Mouse (Mus musculus) forebrain, embryonic 16.5 days (tissue): Measurements from ENCODE around the gene Neurl4. TPM values are rescaled to one million over a fixed set of nuclear protein-coding genes. Genes with fewer than 3 reads are reported as not detected.

Experiments
- ATAC-seq: fragments of 200-750 bp; cut with Nextera tagmentation; 2 replicates; pipeline ENCODE4 v1.8.0; 2017; ENCODE audit warnings: mild to moderate bottlenecking, moderate library complexity
- H3K27ac ChIP-seq: fragments of 300-500 bp; sonication (generic); 2 replicates; pipeline ENCODE4 v1.5.1; 2014; ENCODE audit warnings: low read length, control low read depth
- H3K27me3 ChIP-seq: fragments of 300-500 bp; sonication (generic); replicated peaks from 2 replicates; pipeline ENCODE4 v1.6.1; 2014; ENCODE audit warnings: low read length; ENCODE audit not compliant: control insufficient read depth, insufficient read depth
- H3K36me3 ChIP-seq: fragments of 300-500 bp; sonication (generic); 2 replicates; pipeline ENCODE4 v1.6.1; 2014; ENCODE audit not compliant: control insufficient read depth, insufficient read depth
- H3K4me1 ChIP-seq: fragments of 300-500 bp; sonication (generic); replicated peaks from 2 replicates; pipeline ENCODE4 v1.6.1; 2014; ENCODE audit warnings: low read length; ENCODE audit not compliant: control insufficient read depth, insufficient read depth
- H3K4me2 ChIP-seq: fragments of 300-500 bp; sonication (generic); 2 replicates; pipeline ENCODE4 v1.6.1; 2014; ENCODE audit warnings: mild to moderate bottlenecking, low read length, control low read depth
- H3K4me3 ChIP-seq: fragments of 300-500 bp; sonication (generic); replicated peaks from 2 replicates; pipeline ENCODE4 v1.5.1; 2014; ENCODE audit warnings: mild to moderate bottlenecking, low read length, control low read depth
- H3K9ac ChIP-seq: fragments of 300-500 bp; sonication (generic); replicated peaks from 2 replicates; pipeline ENCODE4 v1.6.1; 2014; ENCODE audit warnings: low read depth, low read length, control low read depth
- H3K9me3 ChIP-seq: fragments of 300-500 bp; sonication (generic); 2 replicates; pipeline ENCODE4 v1.6.1; 2016; ENCODE audit warnings: low read length; ENCODE audit not compliant: control insufficient read depth
- WGBS: fragments of 180-500 bp; shearing (Covaris S2); extraction: QIAGEN DNeasy Blood & Tissue Kit; methylation state at CpG from one replicate; pipeline ENCODE4 v1.1.7; 2014; 5-methylcytosine and 5-hydroxymethylcytosine counted together
- polyA plus RNA-seq: library from polyadenylated mRNA; unstranded; fragments of >200 nt; fragmentation: Nextera tagmentation; extraction: Ambion mirVana; gene quantifications from 2 replicates; pipeline ENCODE4 v1.2.1, GENCODE M21; 2015

The Neurl4 gene
- polyA plus RNA-seq, 1 experiment from 2014 or later: 21.5 TPM

GRCm38 (mm10) chr11:69939181-69939580, 38.3 kb downstream of the Neurl4 start:
- Histone ChIP-seq H3K27ac (no peak overlapping the region), H3K27me3 (peaks cover 13% of the 10 kb centered on the region), H3K9ac (no peak overlapping the region), H3K4me2 (no peak overlapping the region), H3K4me1 (peaks cover 19% of the 10 kb centered on the region), H3K36me3 (no peaks in the 10 kb centered on the region), H3K9me3 (no peaks in the 10 kb centered on the region), H3K4me3 (no peak overlapping the region)
- 66% methylated on average over 5 of the region's 5 CpGs for WGBS
- ATAC-seq: no peak

DNA sequence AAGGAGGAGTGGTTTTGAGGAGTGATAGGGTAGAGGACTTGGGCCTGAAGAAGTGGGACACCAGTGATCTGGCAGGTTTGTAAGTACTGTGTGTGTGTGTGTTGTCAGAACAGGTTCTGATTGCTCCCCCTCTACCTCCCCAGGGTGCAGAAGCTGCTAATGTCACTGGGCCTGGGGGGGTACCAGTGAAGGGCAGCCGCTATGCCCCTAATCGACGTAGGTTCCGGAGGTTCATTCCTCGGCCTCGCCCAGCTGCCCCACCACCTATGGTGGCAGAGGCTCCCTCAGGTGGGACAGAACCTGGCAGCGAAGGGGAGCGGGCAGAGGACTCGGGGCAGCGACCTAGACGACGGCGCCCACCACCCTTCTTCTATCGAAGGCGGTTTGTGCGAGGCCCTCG, 38.9 kb downstream of the Neurl4 start:
- H3K36me3 ChIP-seq: no peaks in the 10 kb centered on the region
- H3K9me3 ChIP-seq: no peaks in the 10 kb centered on the region
- no peak overlapping the region for H3K4me3 ChIP-seq
- WGBS: 94% methylated on average over 17 of the region's 17 CpGs
- H3K27ac ChIP-seq: no peak overlapping the region
- peaks cover 15% of the 10 kb centered on the region for H3K4me1 ChIP-seq
- no peak for ATAC-seq
- H3K27me3 ChIP-seq: peaks cover 13% of the 10 kb centered on the region
- H3K4me2 ChIP-seq: no peak overlapping the region
- no peak overlapping the region for H3K9ac ChIP-seq

- Histone ChIP-seq H3K4me2 (no peak overlapping the region), H3K27ac (no peak overlapping the region), H3K9ac (no peak overlapping the region), H3K27me3 (peaks cover 13% of the 10 kb centered on the region), H3K9me3 (no peaks in the 10 kb centered on the region), H3K4me3 (no peak overlapping the region), H3K4me1 (peaks cover 9% of the 10 kb centered on the region), H3K36me3 (no peaks in the 10 kb centered on the region)
- WGBS: 80% methylated on average over 4 of the region's 4 CpGs
- no peak for ATAC-seq
Measured at GRCm38 (mm10) chr11:69940962-69941361, 40.1 kb downstream of the Neurl4 start.

GRCm38 (mm10) chr11:69945216-69945615, 44.3 kb downstream of the Neurl4 start:
- Histone ChIP-seq H3K4me2 (no peak overlapping the region), H3K27ac (no peak overlapping the region), H3K9me3 (no peaks in the 10 kb centered on the region), H3K4me1 (peaks cover 17% of the 10 kb centered on the region), H3K9ac (no peak overlapping the region), H3K27me3 (no peaks in the 10 kb centered on the region), H3K36me3 (no peaks in the 10 kb centered on the region), H3K4me3 (no peak overlapping the region)
- WGBS: 84% methylated on average over 13 of the region's 13 CpGs
- no peak for ATAC-seq

DNA sequence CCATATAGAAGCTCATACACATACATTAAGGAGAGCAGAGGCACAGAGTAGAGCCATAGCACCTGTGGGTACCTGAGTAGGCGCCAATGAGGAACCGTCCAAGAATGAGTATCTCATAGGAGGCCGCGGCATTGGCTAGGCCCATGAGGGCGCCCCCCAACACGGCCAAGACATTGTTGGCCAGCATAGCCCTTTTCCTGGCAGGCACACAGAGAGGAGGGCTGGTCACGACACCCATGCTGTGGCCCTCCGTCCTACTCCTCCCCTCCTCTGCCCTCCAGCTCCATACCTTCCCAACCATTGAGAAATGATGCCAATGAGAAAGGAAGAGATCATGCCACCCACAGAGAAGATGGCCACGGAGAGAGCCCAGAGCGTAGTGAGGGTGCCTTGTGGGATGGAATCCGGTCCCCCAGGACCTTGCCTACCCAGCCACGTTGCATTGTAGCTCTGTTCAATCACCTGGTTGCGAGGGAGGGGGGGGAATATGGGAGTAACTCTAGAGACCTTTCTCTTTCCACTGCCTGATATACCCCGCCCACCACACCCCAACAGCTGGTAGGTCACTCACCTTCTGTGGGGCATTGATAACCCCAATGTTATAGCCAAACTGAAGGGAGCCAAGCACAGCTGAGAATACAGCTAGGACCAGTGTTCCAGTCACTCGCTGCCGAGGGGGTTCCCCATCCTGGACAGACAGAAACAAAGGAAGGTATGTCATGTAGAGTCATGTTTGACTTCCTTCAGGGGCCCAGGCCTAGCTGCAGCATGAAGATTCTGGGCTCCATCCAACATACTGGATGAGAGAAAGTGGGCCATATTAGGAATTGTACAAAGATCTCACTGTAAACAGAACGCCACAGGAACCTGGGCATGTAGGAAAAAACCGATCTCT, 45.4 kb downstream of the Neurl4 start:
- Histone ChIP-seq H3K36me3 (no peaks in the 10 kb centered on the region), H3K9me3 (no peaks in the 10 kb centered on the region), H3K4me2 (no peak overlapping the region), H3K4me3 (no peak overlapping the region), H3K4me1 (peaks cover 17% of the 10 kb centered on the region), H3K9ac (no peak overlapping the region), H3K27me3 (no peaks in the 10 kb centered on the region), H3K27ac (no peak overlapping the region)
- WGBS: 91% methylated on average over 18 of the region's 18 CpGs
- no peak for ATAC-seq

DNA sequence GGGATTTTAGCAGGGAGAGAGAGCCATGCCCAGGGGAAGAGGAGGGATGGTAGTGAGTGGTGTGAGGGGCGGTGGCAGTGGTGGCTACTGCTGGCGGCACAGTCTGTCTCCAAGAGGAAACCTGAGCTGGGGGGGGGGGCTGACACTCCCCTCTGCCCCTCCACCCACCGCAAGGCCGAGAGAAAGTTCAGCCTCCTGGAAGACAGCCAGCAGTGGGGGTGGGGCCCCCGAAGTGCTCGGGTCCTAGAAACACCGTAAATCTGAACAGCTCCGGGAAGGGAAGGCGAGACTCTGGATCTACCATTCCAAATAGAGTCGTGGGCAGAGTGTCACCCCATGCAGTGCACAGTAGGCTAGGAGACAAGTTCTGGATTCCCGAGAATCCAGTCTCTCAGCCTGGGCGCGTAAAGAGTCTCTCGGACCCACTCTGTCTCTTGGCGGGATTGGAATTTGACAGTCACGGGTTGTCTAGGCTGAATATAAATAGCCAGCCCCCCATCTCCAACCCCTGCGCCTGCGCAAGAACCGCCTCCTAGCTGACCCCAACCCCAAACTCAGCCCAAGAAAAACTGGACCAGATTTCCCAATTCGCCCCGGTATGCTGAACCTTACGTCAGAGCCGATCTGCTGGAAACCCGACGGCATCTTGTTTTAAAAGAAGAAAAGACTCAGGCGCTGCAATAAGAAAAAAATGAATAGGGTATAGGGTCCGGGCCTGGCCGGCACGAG, 46.6 kb downstream of the Neurl4 start:
- peak overlapping the region; percentile 16; the same call in 1 of the 2 replicates for H3K27ac ChIP-seq
- H3K9ac ChIP-seq: peak overlapping the region; percentile 53
- H3K4me3 ChIP-seq: peak overlapping the region; percentile 53
- H3K4me1 ChIP-seq: peaks cover 17% of the 10 kb centered on the region
- H3K27me3 ChIP-seq: no peaks in the 10 kb centered on the region
- H3K36me3 ChIP-seq: no peaks in the 10 kb centered on the region
- WGBS: 2% methylated on average over 29 of the region's 29 CpGs
- peak overlapping the region; percentile 61 for H3K4me2 ChIP-seq
- peak; percentile 49 for ATAC-seq
- H3K9me3 ChIP-seq: no peaks in the 10 kb centered on the region

GRCm38 (mm10) chr11:69948066-69948762, 47.3 kb downstream of the Neurl4 start, which contains the start of gene Slc2a4:
Gene Slc2a4, minus strand, starts transcription at chr11:69948188.
- no peaks in the 10 kb centered on the region for H3K9me3 ChIP-seq
- WGBS: under 1% methylated on average over 34 of the region's 34 CpGs
- peak within 1 kb of the TSS; percentile 55; the same call in 1 of the 2 replicates for H3K27ac ChIP-seq
- peak within 1 kb of the TSS; percentile 53 for H3K4me3 ChIP-seq
- H3K4me2 ChIP-seq: peak within 1 kb of the TSS; percentile 61
- H3K4me1 ChIP-seq: peaks cover 17% of the 10 kb centered on the region
- H3K27me3 ChIP-seq: no peaks in the 10 kb centered on the region
- peak within 1 kb of the TSS; percentile 53 for H3K9ac ChIP-seq
- H3K36me3 ChIP-seq: no peaks in the 10 kb centered on the region
- peak; percentile 95 for ATAC-seq

- Histone ChIP-seq H3K4me1 (peaks cover 17% of the 10 kb centered on the region), H3K4me3 (peak overlapping the region; percentile 53), H3K4me2 (peak overlapping the region; percentile 61), H3K9me3 (no peaks in the 10 kb centered on the region), H3K27ac (peak overlapping the region; percentile 55; the same call in 1 of the 2 replicates), H3K27me3 (no peaks in the 10 kb centered on the region), H3K9ac (no peak overlapping the region; the same call in 1 of the 2 replicates), H3K36me3 (no peaks in the 10 kb centered on the region)
- ATAC-seq: peak; percentile 60
- 0% methylated on average over 14 of the region's 14 CpGs for WGBS
Measured at GRCm38 (mm10) chr11:69948763-69949150, 47.9 kb downstream of the Neurl4 start.
